In the genomic region with DNA sequence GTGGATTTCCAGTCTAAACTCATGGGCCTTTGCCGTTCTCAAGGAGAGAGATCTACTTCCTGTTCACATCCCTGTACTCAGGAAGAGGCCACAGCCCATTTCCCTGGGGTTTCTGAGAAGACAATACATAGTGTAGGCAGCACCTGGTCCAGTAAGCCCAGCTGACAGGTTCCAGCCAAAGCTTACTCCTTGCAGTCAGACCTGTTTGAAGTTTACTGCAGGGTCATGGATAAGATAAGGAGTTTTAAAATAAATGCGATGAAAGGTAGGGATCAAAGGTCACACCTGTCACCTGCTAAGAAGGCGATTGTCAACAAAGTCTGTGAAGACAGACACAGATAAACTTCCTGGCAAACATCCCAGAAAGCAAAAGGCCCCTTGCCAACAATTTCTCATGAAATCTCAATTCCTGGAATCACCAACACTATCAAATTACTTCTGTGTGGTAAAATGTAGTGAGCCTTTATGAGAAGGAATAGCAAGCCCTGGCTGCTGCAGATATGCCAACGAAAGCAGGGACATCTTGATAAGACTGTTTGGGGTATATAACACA, we compare ENCODE assay signal across 10 mouse cellular contexts.
A peak's percentile ranks its signal among the peaks of the same experiment; 100 is the strongest.
DNase-seq lines count a peak whose midpoint lies in the region; ATAC-seq and TF ChIP-seq lines count a peak whose summit lies in the region.
"Had no signal": no experiment of that assay in that cellular context is flagged by ENCODE, and none has a peak within 500 bp of the region (broad histone marks: within the 10 kb centered on the region; RNA-seq: fewer than 3 reads in every experiment).

No protein-coding gene starts in this region.

- intact Hi-C loops in heart, postnatal 14 days (cut with DNase I), result loop anchor here (5.0 kb wide), 1 partner anchor 225 kb away; no protein-coding TSS in a partner anchor
- intact Hi-C loops in left cerebral cortex, postnatal 4 days (cut with DNase I), result no loop called here

- ATAC-seq in embryonic facial prominence, embryonic 13.5 days (ENCODE audit: insufficient number of reproducible peaks, insufficient read depth, low FRiP score, low TSS enrichment, low read depth), result no peak
- ATAC-seq in hindbrain, postnatal 0 days, result no peak
- ATAC-seq: midbrain, embryonic 13.5 days had no signal

- H3K9ac ChIP-seq in embryonic facial prominence, embryonic 13.5 days, result no peak overlapping the region
- H3K9ac ChIP-seq in hindbrain, postnatal 0 days (replicated peaks; ENCODE audit: low read length), result no peak overlapping the region
- H3K9ac ChIP-seq: midbrain, embryonic 13.5 days had no signal

- no peak overlapping the region for H3K4me3 ChIP-seq in embryonic facial prominence, embryonic 13.5 days
- H3K4me3 ChIP-seq in embryonic facial prominence, embryonic 10.5 days, result no peak overlapping the region
- H3K4me3 ChIP-seq in hindbrain, postnatal 0 days (ENCODE audit: low read length), result no peak overlapping the region
- H3K4me3 ChIP-seq: left cerebral cortex, adult 2 months; midbrain, embryonic 13.5 days had no signal

- WGBS in embryonic facial prominence, embryonic 13.5 days, result 52% methylated on average over 4 of the region's 4 CpGs
- WGBS in embryonic facial prominence, embryonic 10.5 days, result 75% methylated on average over 4 of the region's 4 CpGs
- WGBS in hindbrain, postnatal 0 days, result 57% methylated on average over 4 of the region's 4 CpGs

- no peak overlapping the region for H3K4me2 ChIP-seq in embryonic facial prominence, embryonic 13.5 days
- no peak overlapping the region for H3K4me2 ChIP-seq in hindbrain, postnatal 0 days (ENCODE audit: low read depth, low read length)
- H3K4me2 ChIP-seq: midbrain, embryonic 13.5 days had no signal

- H3K36me3 ChIP-seq in embryonic facial prominence, embryonic 13.5 days, result no peaks in the 10 kb centered on the region
- no peaks in the 10 kb centered on the region for H3K36me3 ChIP-seq in embryonic facial prominence, embryonic 10.5 days (replicated peaks)
- no peaks in the 10 kb centered on the region for H3K36me3 ChIP-seq in hindbrain, postnatal 0 days (ENCODE audit: insufficient read depth, low read length)
- H3K36me3 ChIP-seq: midbrain, embryonic 13.5 days had no signal

- peak overlapping the region; percentile 22; the same call in 1 of the 2 replicates for H3K27ac ChIP-seq in embryonic facial prominence, embryonic 13.5 days
- H3K27ac ChIP-seq in embryonic facial prominence, embryonic 10.5 days (replicated peaks), result no peak overlapping the region
- H3K27ac ChIP-seq in hindbrain, postnatal 0 days, result no peak overlapping the region
- H3K27ac ChIP-seq: left cerebral cortex, adult 2 months; midbrain, embryonic 13.5 days had no signal

- no peaks in the 10 kb centered on the region for H3K4me1 ChIP-seq in embryonic facial prominence, embryonic 13.5 days
- no peaks in the 10 kb centered on the region for H3K4me1 ChIP-seq in embryonic facial prominence, embryonic 10.5 days
- H3K4me1 ChIP-seq in hindbrain, postnatal 0 days (ENCODE audit: insufficient read depth, low read length), result 0 out of 2 replicates have a peak, but pooled peaks cover 4% of the 10 kb centered on the region
- H3K4me1 ChIP-seq: midbrain, embryonic 13.5 days had no signal

- no peak for TF ChIP-seq CTCF in hindbrain, postnatal 0 days (IDR thresholded peaks at IDR 0.05; ENCODE audit: low read depth)

- H3K27me3 ChIP-seq in embryonic facial prominence, embryonic 13.5 days, result no peaks in the 10 kb centered on the region
- H3K27me3 ChIP-seq in embryonic facial prominence, embryonic 10.5 days (replicated peaks; ENCODE audit: low read depth, poor library complexity, severe bottlenecking), result no peaks in the 10 kb centered on the region
- no peaks in the 10 kb centered on the region for H3K27me3 ChIP-seq in hindbrain, postnatal 0 days (ENCODE audit: insufficient read depth, low read length)
- H3K27me3 ChIP-seq: midbrain, embryonic 13.5 days had no signal

- no peak for DNase-seq in embryonic facial prominence, embryonic 10.5 days (ENCODE audit: low spot score)
- peak; percentile 22 to 46 for DNase-seq in urinary bladder, adult 18-20 months (ENCODE audit: low spot score in 2 of 2)
- no peak for DNase-seq in urinary bladder, postnatal 10 days (ENCODE audit: low spot score)
- peak; percentile 36 to 63 for DNase-seq in heart, postnatal 14 days
- DNase-seq in yolk sac, embryonic 10.5 days (ENCODE audit: low spot score), result peak; percentile 77
- no peak for DNase-seq in left cerebral cortex, postnatal 4 days
- no peak for DNase-seq in hindbrain, postnatal 0 days (ENCODE audit: low spot score)

- no peaks in the 10 kb centered on the region for H3K9me3 ChIP-seq in embryonic facial prominence, embryonic 13.5 days
- H3K9me3 ChIP-seq in embryonic facial prominence, embryonic 10.5 days, result no peaks in the 10 kb centered on the region
- H3K9me3 ChIP-seq in hindbrain, postnatal 0 days (ENCODE audit: low read length), result no peaks in the 10 kb centered on the region
- H3K9me3 ChIP-seq: midbrain, embryonic 13.5 days had no signal

Comparison
In these comparisons a context has a peak if more than half of its experiments do, and no peak if none do; other contexts are left out.
1. DNase-seq: peak in urinary bladder, adult 18-20 months (2 of 2), heart, postnatal 14 days (2 of 2) and yolk sac, embryonic 10.5 days (single experiment); none in embryonic facial prominence, embryonic 10.5 days (single experiment), urinary bladder, postnatal 10 days (single experiment), left cerebral cortex, postnatal 4 days (single experiment) and hindbrain, postnatal 0 days (single experiment).